Mouse (Mus musculus) erythroblast, adult 5-6 weeks (primary cell): ENCODE results near the gene Nccrp1. TPM values are rescaled to one million over a fixed set of nuclear protein-coding genes. Genes with fewer than 3 reads are reported as not detected.

ENCODE experiments used
- ATAC-seq: replicated peaks from 2 replicates; pipeline ENCODE4 v1.8.0; 2016; ENCODE audit warnings: moderate number of reproducible peaks, mild to moderate bottlenecking, moderate TSS enrichment, inconsistent platforms; ENCODE audit not compliant: poor library complexity, low FRiP score, severe bottlenecking
- total RNA-seq, 2 experiments: library from RNA; stranded (forward) in 1 of 2; stranded (reverse) in 1 of 2; fragments of 150-400 nt in 1 of 2; fragments of 200-764, 138-1000 nt in 1 of 2; gene quantifications; 2 replicates each; pipeline versions ENCODE4 v1.2.3 to v1.2.4; 2015 to 2017; ENCODE audit warnings: low replicate concordance in 2 of 2

The Nccrp1 gene
- total RNA-seq (2015; ENCODE audit: low replicate concordance) (0.84 TPM in 1 of 2 replicates, not detected in the other), total RNA-seq (2017; ENCODE audit: low replicate concordance) (not detected in 2 replicates)

- ATAC-seq = no peak
These were observed at the start of gene Nccrp1 for GRCm38 (mm10) chr7:28547154-28547553. TSS of gene Nccrp1 (minus strand) at chr7:28547254.

- no peak for ATAC-seq
These were observed 48.8 kb upstream of the Nccrp1 start for GRCm38 (mm10) chr7:28595751-28596435.

GRCm38 (mm10) chr7:28593206-28594111 lies 46.4 kb upstream of the Nccrp1 start:
- ATAC-seq = no peak

GRCm38 (mm10) chr7:28591862-28592261 lies 44.8 kb upstream of the Nccrp1 start:
- no peak for ATAC-seq

- no peak for ATAC-seq
These were observed 40.6 kb upstream of the Nccrp1 start for GRCm38 (mm10) chr7:28587644-28588043.

- no peak for ATAC-seq
These were observed 39.8 kb upstream of the Nccrp1 start for GRCm38 (mm10) chr7:28586663-28587411.

GRCm38 (mm10) chr7:28585001-28585400 lies 37.9 kb upstream of the Nccrp1 start:
- no peak for ATAC-seq

GRCm38 (mm10) chr7:28584468-28584867 lies 37.4 kb upstream of the Nccrp1 start:
- peak; percentile 43 for ATAC-seq

GRCm38 (mm10) chr7:28583570-28584344 lies 36.7 kb upstream of the Nccrp1 start:
- ATAC-seq = no peak

- no peak for ATAC-seq
These were observed 35.8 kb upstream of the Nccrp1 start for GRCm38 (mm10) chr7:28582841-28583240.

- peak; percentile 86 for ATAC-seq
These were observed 34.7 kb upstream of the Nccrp1 start for GRCm38 (mm10) chr7:28581721-28582120.

GRCm38 (mm10) chr7:28579826-28580225 lies 32.8 kb upstream of the Nccrp1 start:
- ATAC-seq = no peak

GRCm38 (mm10) chr7:28578543-28579053 lies 31.5 kb upstream of the Nccrp1 start:
- no peak for ATAC-seq

GRCm38 (mm10) chr7:28577826-28578542 lies 30.9 kb upstream of the Nccrp1 start:
- no peak for ATAC-seq

- peak; percentile 84 for ATAC-seq
These were observed 29.3 kb upstream of the Nccrp1 start for GRCm38 (mm10) chr7:28576271-28576914.

GRCm38 (mm10) chr7:28575597-28575996 lies 28.5 kb upstream of the Nccrp1 start:
- no peak for ATAC-seq

- ATAC-seq = no peak
These were observed 26.2 kb upstream of the Nccrp1 start for GRCm38 (mm10) chr7:28573236-28573635.

GRCm38 (mm10) chr7:28572689-28573088 lies 25.6 kb upstream of the Nccrp1 start:
- no peak for ATAC-seq
